Mouse (Mus musculus): ENCODE data around the gene Aamp.

DNA sequence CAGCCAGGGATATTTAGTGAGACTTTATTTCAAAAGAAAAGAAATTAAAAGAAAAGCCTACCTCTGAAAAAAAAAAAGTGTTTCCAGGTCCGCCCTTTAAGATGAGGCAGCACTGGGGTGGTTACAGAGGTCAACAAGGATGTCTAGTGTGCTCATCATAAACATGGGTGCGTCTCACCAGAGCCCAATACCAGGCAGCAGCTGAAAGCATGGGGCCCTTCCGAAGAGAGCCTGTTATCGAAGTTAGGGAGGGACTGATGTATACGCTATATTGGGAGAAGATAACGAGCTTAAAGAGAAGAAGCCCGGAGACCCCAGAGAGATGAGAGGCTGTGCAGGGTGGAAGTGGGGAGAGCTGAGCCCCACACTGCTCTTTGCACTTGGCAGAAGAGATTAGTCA lies 45.4 kb downstream of the Aamp start:
- TF ChIP-seq CTCF (IDR thresholded peaks at IDR 0.05) (no peak), POLR2A (IDR thresholded peaks at IDR 0.05; ENCODE audit: insufficient read depth, low read depth, low read length) (no peak)
